Mouse (Mus musculus): Measurements from ENCODE around the gene Tlr7. TPM values are rescaled to one million over a fixed set of nuclear protein-coding genes. Genes with fewer than 3 reads are reported as not detected.
"Not testable (repeated sequence)": the region's sequence is repeated elsewhere in the genome, so short reads cannot be mapped to it uniquely, and the experiment has no call there.

The Tlr7 gene
- polyA plus RNA-seq (2014; fragmentation: Nextera tagmentation; extraction: Ambion mirVana) = 1.8 TPM in 2 replicates

- 79% methylated on average over 4 of the region's 6 CpGs for WGBS
- H3K9me3 ChIP-seq (ENCODE audit: control insufficient read depth, low read length) = no peaks in the 10 kb centered on the region
- no peak within 1 kb of the TSS for H3K27ac ChIP-seq (replicated peaks; ENCODE audit: low read depth, low read length)
- H3K27me3 ChIP-seq (replicated peaks; ENCODE audit: control insufficient read depth, insufficient read depth, low read length) = peaks cover 22% of the 10 kb centered on the region
- no peak for DNase-seq (ENCODE audit: low spot score)
- no peak within 1 kb of the TSS for H3K4me3 ChIP-seq (ENCODE audit: low read depth, low read length)
- ATAC-seq (ENCODE audit: low read depth) = no peak
- H3K4me1 ChIP-seq (ENCODE audit: control insufficient read depth, insufficient read depth, low read length) = no peaks in the 10 kb centered on the region
- no peaks in the 10 kb centered on the region for H3K36me3 ChIP-seq (ENCODE audit: control insufficient read depth, insufficient read depth, low read length)
- H3K9ac ChIP-seq (ENCODE audit: low read depth, low read length) = no peak within 1 kb of the TSS
- no peak within 1 kb of the TSS for H3K4me2 ChIP-seq (ENCODE audit: low read depth, low read length)
Observed at GRCm38 (mm10) chrX:167330399-167330798, at the start of gene Tlr7. Gene Tlr7, minus strand, starts transcription at chrX:167330558.

DNA sequence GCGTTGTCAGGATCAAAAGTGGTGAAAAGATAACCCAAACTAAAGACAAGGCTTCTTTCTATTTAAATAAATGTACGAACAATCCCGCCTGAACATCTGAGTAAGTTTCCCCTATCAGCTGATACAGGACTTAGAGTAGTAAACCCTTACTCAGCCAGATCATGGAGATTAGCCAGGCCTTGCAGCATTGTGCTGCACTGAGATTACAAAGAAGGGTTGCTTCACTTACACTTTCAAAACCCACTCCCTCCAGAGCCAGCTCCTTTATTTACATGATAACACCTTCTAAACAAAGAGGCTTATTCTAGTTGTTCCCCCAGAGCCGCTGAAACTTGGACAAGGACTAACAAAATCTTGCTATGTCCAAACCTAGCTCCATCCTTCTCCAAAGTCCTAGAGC is 49.7 kb upstream of the Tlr7 start:
- H3K4me1 ChIP-seq (ENCODE audit: control insufficient read depth, insufficient read depth, low read length) = no peaks in the 10 kb centered on the region
- DNase-seq (ENCODE audit: low spot score) (no peak), ATAC-seq (ENCODE audit: low read depth) (no peak)
- H3K9me3 ChIP-seq (ENCODE audit: control insufficient read depth, low read length) = no peaks in the 10 kb centered on the region
- peaks cover 18% of the 10 kb centered on the region for H3K27me3 ChIP-seq (replicated peaks; ENCODE audit: control insufficient read depth, insufficient read depth, low read length)
- no peaks in the 10 kb centered on the region for H3K36me3 ChIP-seq (ENCODE audit: control insufficient read depth, insufficient read depth, low read length)
- H3K27ac ChIP-seq (replicated peaks; ENCODE audit: low read depth, low read length) = no peak overlapping the region
- H3K4me2 ChIP-seq (ENCODE audit: low read depth, low read length) = no peak overlapping the region
- WGBS = 65% methylated on average over 4 of the region's 4 CpGs
- H3K4me3 ChIP-seq (ENCODE audit: low read depth, low read length) = no peak overlapping the region
- H3K9ac ChIP-seq (ENCODE audit: low read depth, low read length) = no peak overlapping the region

DNA sequence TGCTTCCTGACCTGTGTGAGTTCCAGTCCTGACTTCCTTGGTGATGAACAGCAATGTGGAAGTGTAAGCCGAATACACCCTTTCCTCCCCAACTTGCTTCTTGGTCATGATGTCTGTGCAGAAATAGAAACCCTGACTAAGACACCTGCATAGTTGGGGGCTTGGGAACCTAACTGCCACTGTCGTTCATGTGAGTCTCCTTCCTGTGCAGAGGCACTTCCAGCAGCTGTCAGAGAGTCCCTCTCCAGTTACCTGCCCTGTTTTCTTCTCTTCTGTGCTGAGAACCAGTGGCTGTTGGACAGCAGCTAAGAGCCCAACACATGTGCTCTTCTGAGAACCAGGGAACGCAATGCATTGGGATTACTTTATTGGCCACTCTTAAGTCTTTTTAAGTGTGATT is 30.9 kb upstream of the Tlr7 start:
- H3K36me3 ChIP-seq (ENCODE audit: control insufficient read depth, insufficient read depth, low read length); H3K4me3 ChIP-seq (ENCODE audit: low read depth, low read length); ATAC-seq (ENCODE audit: low read depth); DNase-seq (ENCODE audit: low spot score); H3K27me3 ChIP-seq (replicated peaks; ENCODE audit: control insufficient read depth, insufficient read depth, low read length); H3K4me2 ChIP-seq (ENCODE audit: low read depth, low read length); H3K27ac ChIP-seq (replicated peaks; ENCODE audit: low read depth, low read length); H3K4me1 ChIP-seq (ENCODE audit: control insufficient read depth, insufficient read depth, low read length); H3K9ac ChIP-seq (ENCODE audit: low read depth, low read length); H3K9me3 ChIP-seq (ENCODE audit: control insufficient read depth, low read length): not testable (repeated sequence)
- 85% methylated on average over 3 of the region's 3 CpGs for WGBS

- no peak overlapping the region for H3K4me2 ChIP-seq (ENCODE audit: low read depth, low read length)
- ATAC-seq (ENCODE audit: low read depth) = no peak
- no peak for DNase-seq (ENCODE audit: low spot score)
- no peak overlapping the region for H3K4me3 ChIP-seq (ENCODE audit: low read depth, low read length)
- 85% methylated on average over 7 of the region's 7 CpGs for WGBS
- H3K27me3 ChIP-seq (replicated peaks; ENCODE audit: control insufficient read depth, insufficient read depth, low read length) = peaks cover 4% of the 10 kb centered on the region; the same call in 1 of the 2 replicates
- no peaks in the 10 kb centered on the region for H3K9me3 ChIP-seq (ENCODE audit: control insufficient read depth, low read length)
- H3K4me1 ChIP-seq (ENCODE audit: control insufficient read depth, insufficient read depth, low read length) = no peaks in the 10 kb centered on the region
- H3K9ac ChIP-seq (ENCODE audit: low read depth, low read length) = no peak overlapping the region
- H3K36me3 ChIP-seq (ENCODE audit: control insufficient read depth, insufficient read depth, low read length) = peaks cover 6% of the 10 kb centered on the region; the same call in 1 of the 2 replicates
- no peak overlapping the region for H3K27ac ChIP-seq (replicated peaks; ENCODE audit: low read depth, low read length)
Observed at GRCm38 (mm10) chrX:167359704-167360103, 29.3 kb upstream of the Tlr7 start.

DNA sequence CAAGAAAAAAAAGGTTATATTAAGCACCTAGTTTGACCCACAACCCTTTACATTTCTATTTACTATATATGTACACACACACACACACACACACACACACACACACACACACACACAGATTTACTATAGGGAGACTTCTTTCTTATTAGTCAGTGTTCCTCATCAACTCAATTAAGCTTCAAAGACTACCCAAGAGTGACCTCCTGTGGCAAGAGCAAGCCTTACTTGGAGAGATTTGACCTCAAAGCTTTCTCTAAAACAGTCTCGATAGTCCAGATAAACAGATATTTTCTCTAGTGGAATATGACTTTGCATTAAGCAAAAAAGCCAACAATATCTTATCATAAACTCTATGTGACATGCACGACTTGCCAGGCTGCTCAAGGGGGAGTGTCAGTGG is 27.1 kb upstream of the Tlr7 start:
- Histone ChIP-seq H3K4me3 (ENCODE audit: low read depth, low read length) (no peak overlapping the region), H3K27me3 (replicated peaks; ENCODE audit: control insufficient read depth, insufficient read depth, low read length) (peaks cover 4% of the 10 kb centered on the region; the same call in 1 of the 2 replicates), H3K27ac (replicated peaks; ENCODE audit: low read depth, low read length) (no peak overlapping the region), H3K9ac (ENCODE audit: low read depth, low read length) (no peak overlapping the region), H3K4me1 (ENCODE audit: control insufficient read depth, insufficient read depth, low read length) (no peaks in the 10 kb centered on the region), H3K4me2 (ENCODE audit: low read depth, low read length) (no peak overlapping the region), H3K36me3 (ENCODE audit: control insufficient read depth, insufficient read depth, low read length) (peaks cover 6% of the 10 kb centered on the region; the same call in 1 of the 2 replicates), H3K9me3 (ENCODE audit: control insufficient read depth, low read length) (no peaks in the 10 kb centered on the region)
- 68% methylated on average over 2 of the region's 2 CpGs for WGBS
- peak; percentile 7 for DNase-seq (ENCODE audit: low spot score)
- ATAC-seq (ENCODE audit: low read depth) = no peak

DNA sequence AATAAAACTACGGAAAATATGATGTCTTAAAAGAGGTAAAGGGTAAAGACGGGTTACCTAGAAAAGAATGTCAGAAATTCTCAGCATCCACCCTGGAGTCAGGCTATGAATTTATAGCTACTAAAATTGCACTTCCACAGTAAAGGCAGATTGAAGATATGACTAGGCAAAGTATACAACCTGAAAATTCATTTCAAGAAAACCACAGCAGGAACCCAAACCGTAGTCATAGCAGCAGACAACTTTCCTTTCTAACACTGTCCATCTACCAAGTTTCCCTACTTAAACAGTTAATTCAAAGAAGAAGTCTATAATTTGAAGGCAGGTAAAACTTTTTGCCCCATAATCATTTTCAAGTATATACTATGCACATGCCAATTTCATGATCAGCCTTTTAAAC is 25.6 kb upstream of the Tlr7 start:
- ATAC-seq (ENCODE audit: low read depth) (no peak), DNase-seq (ENCODE audit: low spot score) (no peak)
- no peak overlapping the region for H3K4me2 ChIP-seq (ENCODE audit: low read depth, low read length)
- 81% methylated on average over 3 of the region's 3 CpGs for WGBS
- no peak overlapping the region for H3K27ac ChIP-seq (replicated peaks; ENCODE audit: low read depth, low read length)
- no peak overlapping the region for H3K9ac ChIP-seq (ENCODE audit: low read depth, low read length)
- H3K4me3 ChIP-seq (ENCODE audit: low read depth, low read length) = no peak overlapping the region
- no peaks in the 10 kb centered on the region for H3K36me3 ChIP-seq (ENCODE audit: control insufficient read depth, insufficient read depth, low read length)
- H3K27me3 ChIP-seq (replicated peaks; ENCODE audit: control insufficient read depth, insufficient read depth, low read length) = peaks cover 2% of the 10 kb centered on the region; the same call in 1 of the 2 replicates
- H3K9me3 ChIP-seq (ENCODE audit: control insufficient read depth, low read length) = no peaks in the 10 kb centered on the region
- H3K4me1 ChIP-seq (ENCODE audit: control insufficient read depth, insufficient read depth, low read length) = no peaks in the 10 kb centered on the region

GRCm38 (mm10) chrX:167353617-167354016 is 23.3 kb upstream of the Tlr7 start:
- Histone ChIP-seq H3K36me3 (ENCODE audit: control insufficient read depth, insufficient read depth, low read length) (no peaks in the 10 kb centered on the region), H3K9ac (ENCODE audit: low read depth, low read length) (no peak overlapping the region), H3K4me1 (ENCODE audit: control insufficient read depth, insufficient read depth, low read length) (no peaks in the 10 kb centered on the region), H3K9me3 (ENCODE audit: control insufficient read depth, low read length) (no peaks in the 10 kb centered on the region), H3K4me2 (ENCODE audit: low read depth, low read length) (no peak overlapping the region), H3K27me3 (replicated peaks; ENCODE audit: control insufficient read depth, insufficient read depth, low read length) (0 out of 2 replicates have a peak, but pooled peaks cover 2% of the 10 kb centered on the region), H3K27ac (replicated peaks; ENCODE audit: low read depth, low read length) (no peak overlapping the region), H3K4me3 (ENCODE audit: low read depth, low read length) (no peak overlapping the region)
- ATAC-seq (ENCODE audit: low read depth) = no peak
- no peak for DNase-seq (ENCODE audit: low spot score)
- 93% methylated on average over 2 of the region's 2 CpGs for WGBS

DNA sequence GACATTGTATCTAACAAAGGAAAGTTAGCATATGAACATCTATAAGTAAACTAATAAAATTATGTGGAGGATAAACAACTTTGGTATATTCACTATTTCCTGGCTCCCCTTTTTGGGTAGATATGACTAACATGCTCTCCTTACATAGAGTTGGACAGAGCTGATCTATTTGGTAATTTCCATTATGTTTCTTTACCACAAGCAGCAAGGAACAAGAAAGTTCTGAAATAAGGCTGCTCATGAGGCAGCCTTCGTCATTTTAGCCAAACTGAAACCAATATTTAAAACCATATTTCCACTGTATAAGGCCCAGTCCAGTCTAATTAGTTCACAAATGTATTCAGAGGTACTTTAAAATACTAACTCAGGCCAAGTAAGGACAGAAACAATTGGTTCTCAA is 16.1 kb upstream of the Tlr7 start:
- no peak for ATAC-seq (ENCODE audit: low read depth)
- H3K4me1 ChIP-seq (ENCODE audit: control insufficient read depth, insufficient read depth, low read length) = no peaks in the 10 kb centered on the region
- whole genome bisulfite sequencing = 78% methylated on average over 1 of the region's 1 CpGs
- H3K36me3 ChIP-seq (ENCODE audit: control insufficient read depth, insufficient read depth, low read length) = no peaks in the 10 kb centered on the region
- no peak overlapping the region for H3K9ac ChIP-seq (ENCODE audit: low read depth, low read length)
- DNase-seq (ENCODE audit: low spot score) = no peak
- H3K4me3 ChIP-seq (ENCODE audit: low read depth, low read length) = no peak overlapping the region
- peaks cover 5% of the 10 kb centered on the region; the same call in 1 of the 2 replicates for H3K27me3 ChIP-seq (replicated peaks; ENCODE audit: control insufficient read depth, insufficient read depth, low read length)
- H3K4me2 ChIP-seq (ENCODE audit: low read depth, low read length) = no peak overlapping the region
- no peak overlapping the region for H3K27ac ChIP-seq (replicated peaks; ENCODE audit: low read depth, low read length)
- H3K9me3 ChIP-seq (ENCODE audit: control insufficient read depth, low read length) = no peaks in the 10 kb centered on the region

- H3K36me3 ChIP-seq (ENCODE audit: control insufficient read depth, insufficient read depth, low read length) = no peaks in the 10 kb centered on the region
Observed at GRCm38 (mm10) chrX:167344356-167344755, 14.0 kb upstream of the Tlr7 start.

More at GRCm38 (mm10) chrX:167344356-167344755, 14.0 kb upstream of the Tlr7 start:
- Histone ChIP-seq H3K9me3 (ENCODE audit: control insufficient read depth, low read length) (no peaks in the 10 kb centered on the region), H3K4me2 (ENCODE audit: low read depth, low read length) (no peak overlapping the region), H3K27me3 (replicated peaks; ENCODE audit: control insufficient read depth, insufficient read depth, low read length) (peaks cover 5% of the 10 kb centered on the region; the same call in 1 of the 2 replicates), H3K9ac (ENCODE audit: low read depth, low read length) (no peak overlapping the region), H3K27ac (replicated peaks; ENCODE audit: low read depth, low read length) (no peak overlapping the region), H3K4me3 (ENCODE audit: low read depth, low read length) (no peak overlapping the region), H3K4me1 (ENCODE audit: control insufficient read depth, insufficient read depth, low read length) (no peaks in the 10 kb centered on the region)
- WGBS = 61% methylated on average over 1 of the region's 1 CpGs
- DNase-seq (ENCODE audit: low spot score) = no peak
- ATAC-seq (ENCODE audit: low read depth) = no peak

All from embryonic facial prominence, embryonic 14.5 days (tissue).